Mouse (Mus musculus) neural tube, embryonic 14.5 days (tissue): ENCODE results near the gene Yipf1. TPM values are rescaled to one million over a fixed set of nuclear protein-coding genes. Genes with fewer than 3 reads are reported as not detected.

Experiments used
- ATAC-seq: fragments of 200-750 bp; cut with Nextera tagmentation; 2 replicates; pipeline ENCODE4 v1.8.0; 2017; ENCODE audit warnings: low read depth, mild to moderate bottlenecking, moderate TSS enrichment, moderate library complexity
- H3K27ac ChIP-seq: fragments of 300-500 bp; sonication (generic); 2 replicates; pipeline ENCODE4 v1.5.1; 2014; ENCODE audit warnings: low read depth, mild to moderate bottlenecking, control low read depth, low read length, moderate library complexity, mixed read lengths
- H3K27me3 ChIP-seq: fragments of 300-500 bp; sonication (generic); 2 replicates; pipeline ENCODE4 v1.6.1; 2014; ENCODE audit warnings: low read length; ENCODE audit not compliant: control insufficient read depth, insufficient read depth
- H3K36me3 ChIP-seq: fragments of 300-500 bp; sonication (generic); 2 replicates; pipeline ENCODE4 v1.6.1; 2014; ENCODE audit warnings: low read length, mixed read lengths; ENCODE audit not compliant: control insufficient read depth, insufficient read depth
- H3K4me1 ChIP-seq: fragments of 300-500 bp; sonication (generic); 2 replicates; pipeline ENCODE4 v1.6.1; 2014; ENCODE audit warnings: low read length; ENCODE audit not compliant: control insufficient read depth, insufficient read depth
- H3K4me2 ChIP-seq: fragments of 300-500 bp; sonication (generic); 2 replicates; pipeline ENCODE4 v1.6.1; 2014; ENCODE audit warnings: mild to moderate bottlenecking, low read depth, low read length, control low read depth
- H3K4me3 ChIP-seq: fragments of 300-500 bp; sonication (generic); 2 replicates; pipeline ENCODE4 v1.5.1; 2014; ENCODE audit warnings: low read depth, low read length, control low read depth, mixed read lengths
- H3K9ac ChIP-seq: fragments of 300-500 bp; sonication (generic); replicated peaks from 2 replicates; pipeline ENCODE4 v1.6.1; 2014; ENCODE audit warnings: low read depth, mild to moderate bottlenecking, control low read depth, low read length, mixed read lengths
- H3K9me3 ChIP-seq: fragments of 300-500 bp; sonication (generic); 2 replicates; pipeline ENCODE4 v1.6.1; 2016; ENCODE audit warnings: low read length; ENCODE audit not compliant: control insufficient read depth
- WGBS: fragments of 180-500 bp; shearing (Covaris S2); extraction: QIAGEN DNeasy Blood & Tissue Kit; methylation state at CpG from one replicate; pipeline ENCODE4 v1.1.7; 2014; 5-methylcytosine and 5-hydroxymethylcytosine counted together
- polyA plus RNA-seq: library from polyadenylated mRNA; unstranded; fragments of >200 nt; fragmentation: Nextera tagmentation; extraction: Ambion mirVana; gene quantifications from 2 replicates; pipeline ENCODE4 v1.2.1, GENCODE M21; 2014

Yipf1 gene
- polyA plus RNA-seq = 68.3 and 70.5 TPM in 2 replicates

- H3K4me1 ChIP-seq = no peaks in the 10 kb centered on the region
- peak within 1 kb of the TSS; percentile 67 for H3K9ac ChIP-seq
- no peak within 1 kb of the TSS for H3K27ac ChIP-seq
- 0 out of 2 replicates have a peak, but pooled peaks cover 3% of the 10 kb centered on the region for H3K36me3 ChIP-seq
- WGBS = 1% methylated on average over 29 of the region's 29 CpGs
- H3K4me3 ChIP-seq = peak within 1 kb of the TSS; percentile 65
- no peaks in the 10 kb centered on the region for H3K9me3 ChIP-seq
- peak; percentile 92 for ATAC-seq
- H3K4me2 ChIP-seq = peak within 1 kb of the TSS; percentile 48
- H3K27me3 ChIP-seq = no peaks in the 10 kb centered on the region
These were observed at the start of gene Yipf1 for GRCm38 (mm10) chr4:107313690-107314478. Yipf1 (plus strand) TSS chr4:107314363.

DNA sequence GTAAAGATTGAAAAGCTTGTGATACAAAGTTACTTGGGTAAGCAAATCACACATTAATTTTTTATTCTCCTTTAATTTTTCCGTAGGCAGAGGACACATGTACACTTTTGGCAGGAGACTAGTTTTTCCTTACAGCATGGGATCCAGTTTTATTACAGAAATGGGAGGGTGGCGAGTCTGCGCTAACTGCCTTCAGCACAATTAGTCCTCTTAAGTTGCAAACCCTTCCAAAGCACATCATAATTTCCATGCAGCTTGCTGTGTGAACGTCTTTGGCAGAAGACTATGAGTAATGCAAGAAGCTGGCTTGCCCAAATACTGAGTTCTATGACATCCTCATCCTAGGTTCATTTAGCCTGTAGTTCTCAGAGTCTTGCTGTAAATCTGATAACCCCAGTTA, 40.5 kb upstream of the Yipf1 start:
- H3K4me3 ChIP-seq = no peak overlapping the region
- no peak for ATAC-seq
- H3K27ac ChIP-seq = no peak overlapping the region
- no peak overlapping the region for H3K4me2 ChIP-seq
- H3K9me3 ChIP-seq = no peaks in the 10 kb centered on the region
- peaks cover 3% of the 10 kb centered on the region; the same call in 1 of the 2 replicates for H3K36me3 ChIP-seq
- 78% methylated on average over 4 of the region's 4 CpGs for WGBS
- H3K4me1 ChIP-seq = peaks cover 6% of the 10 kb centered on the region; the same call in 1 of the 2 replicates
- H3K27me3 ChIP-seq = no peaks in the 10 kb centered on the region
- no peak overlapping the region for H3K9ac ChIP-seq

DNA sequence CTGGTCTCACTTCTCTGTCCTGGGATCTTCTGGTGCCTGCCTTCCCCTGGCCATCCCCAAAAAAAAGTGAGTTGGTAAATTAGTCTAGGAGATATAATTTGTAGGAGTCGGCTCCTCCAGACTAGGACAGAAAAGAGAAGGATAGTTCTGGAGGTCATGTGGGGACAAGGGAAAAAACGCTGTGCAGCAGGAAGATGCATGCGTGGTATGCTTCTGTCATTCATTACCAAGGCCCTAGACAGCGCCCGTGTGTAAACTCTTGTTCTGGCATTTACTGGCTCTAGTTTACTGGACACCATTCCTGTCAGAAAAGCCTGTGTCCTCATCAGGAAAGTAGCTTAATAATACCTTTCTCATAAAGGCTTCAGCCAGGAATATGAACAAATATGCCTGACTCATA, 39.7 kb upstream of the Yipf1 start:
- Histone ChIP-seq H3K9me3 (no peaks in the 10 kb centered on the region), H3K36me3 (peaks cover 3% of the 10 kb centered on the region; the same call in 1 of the 2 replicates), H3K4me2 (no peak overlapping the region), H3K27me3 (no peaks in the 10 kb centered on the region), H3K27ac (no peak overlapping the region), H3K9ac (no peak overlapping the region), H3K4me1 (peaks cover 8% of the 10 kb centered on the region; the same call in 1 of the 2 replicates), H3K4me3 (no peak overlapping the region)
- WGBS = 91% methylated on average over 5 of the region's 5 CpGs
- no peak for ATAC-seq

- Histone ChIP-seq H3K36me3 (peaks cover 8% of the 10 kb centered on the region), H3K4me2 (no peak overlapping the region), H3K27ac (no peak overlapping the region), H3K9ac (no peak overlapping the region), H3K9me3 (no peaks in the 10 kb centered on the region), H3K4me1 (peaks cover 8% of the 10 kb centered on the region; the same call in 1 of the 2 replicates), H3K4me3 (no peak overlapping the region), H3K27me3 (no peaks in the 10 kb centered on the region)
- ATAC-seq = no peak
- 17% methylated on average over 8 of the region's 8 CpGs for WGBS
These were observed 35.9 kb upstream of the Yipf1 start for GRCm38 (mm10) chr4:107278188-107278707.

GRCm38 (mm10) chr4:107280843-107281475, 33.2 kb upstream of the Yipf1 start:
- 81% methylated on average over 7 of the region's 7 CpGs for WGBS
- Histone ChIP-seq H3K9me3 (no peaks in the 10 kb centered on the region), H3K27ac (no peak overlapping the region), H3K4me2 (no peak overlapping the region), H3K9ac (no peak overlapping the region), H3K4me1 (peaks cover 8% of the 10 kb centered on the region; the same call in 1 of the 2 replicates), H3K4me3 (no peak overlapping the region), H3K36me3 (peaks cover 5% of the 10 kb centered on the region), H3K27me3 (no peaks in the 10 kb centered on the region)
- ATAC-seq = no peak

- Histone ChIP-seq H3K4me3 (no peak overlapping the region), H3K4me2 (no peak overlapping the region), H3K27me3 (no peaks in the 10 kb centered on the region), H3K36me3 (peaks cover 3% of the 10 kb centered on the region; the same call in 1 of the 2 replicates), H3K9me3 (no peaks in the 10 kb centered on the region), H3K27ac (no peak overlapping the region), H3K9ac (no peak overlapping the region), H3K4me1 (no peaks in the 10 kb centered on the region)
- ATAC-seq = no peak
- WGBS = 72% methylated on average over 3 of the region's 3 CpGs
These were observed 28.5 kb upstream of the Yipf1 start for GRCm38 (mm10) chr4:107285446-107286200.

GRCm38 (mm10) chr4:107286386-107286785, 27.8 kb upstream of the Yipf1 start:
- Histone ChIP-seq H3K9me3 (no peaks in the 10 kb centered on the region), H3K27ac (no peak overlapping the region), H3K36me3 (no peaks in the 10 kb centered on the region), H3K4me3 (no peak overlapping the region), H3K9ac (no peak overlapping the region), H3K4me1 (no peaks in the 10 kb centered on the region), H3K4me2 (no peak overlapping the region), H3K27me3 (no peaks in the 10 kb centered on the region)
- WGBS = 95% methylated on average over 8 of the region's 8 CpGs
- ATAC-seq = no peak

DNA sequence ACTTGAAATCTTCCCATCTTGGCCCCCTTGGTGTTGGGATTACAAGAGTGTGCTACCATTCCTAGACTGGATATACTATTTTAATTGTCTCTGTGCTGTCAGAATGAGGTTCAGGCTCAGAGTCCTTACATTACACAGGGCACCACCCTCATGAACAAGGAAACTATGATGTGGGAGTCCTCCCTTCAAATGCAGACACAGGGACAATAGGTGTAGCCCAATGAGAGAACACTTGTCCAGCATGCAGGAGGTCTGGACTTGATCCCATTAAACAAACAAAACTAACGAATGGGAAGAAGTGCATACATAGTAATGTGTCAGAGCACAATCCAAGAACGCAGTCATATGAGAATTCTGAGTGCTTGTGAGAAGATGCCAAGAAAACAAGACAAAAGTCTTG, 26.6 kb upstream of the Yipf1 start:
- Histone ChIP-seq H3K9ac (no peak overlapping the region), H3K4me2 (no peak overlapping the region), H3K36me3 (no peaks in the 10 kb centered on the region), H3K4me1 (no peaks in the 10 kb centered on the region), H3K9me3 (no peaks in the 10 kb centered on the region), H3K4me3 (no peak overlapping the region), H3K27ac (no peak overlapping the region), H3K27me3 (no peaks in the 10 kb centered on the region)
- ATAC-seq = no peak
- 95% methylated on average over 2 of the region's 2 CpGs for WGBS
